Mouse (Mus musculus) hindbrain, postnatal 0 days (tissue): ENCODE data around the gene Raver2. TPM values are rescaled to one million over a fixed set of nuclear protein-coding genes. Genes with fewer than 3 reads are reported as not detected.

Source experiments
- ATAC-seq: fragments of 200-750 bp; cut with Nextera tagmentation; 2 replicates; pipeline ENCODE4 v1.8.0; 2017; ENCODE audit warnings: mild to moderate bottlenecking, moderate TSS enrichment, moderate library complexity
- DNase-seq: peaks from one replicate; pipeline ENCODE4 v3.0.0-alpha.2; 2015; ENCODE audit warnings: low spot score
- H3K27ac ChIP-seq: fragments of 300-500 bp; sonication (generic); 2 replicates; pipeline ENCODE4 v1.5.1; 2014; ENCODE audit warnings: mild to moderate bottlenecking
- H3K27me3 ChIP-seq: fragments of 300-500 bp; sonication (generic); 2 replicates; pipeline ENCODE4 v1.6.1; 2014; ENCODE audit warnings: low read length, mixed read lengths; ENCODE audit not compliant: insufficient read depth
- H3K36me3 ChIP-seq: fragments of 300-500 bp; sonication (generic); 2 replicates; pipeline ENCODE4 v1.6.1; 2014; ENCODE audit warnings: low read length, mixed read lengths; ENCODE audit not compliant: insufficient read depth
- H3K4me1 ChIP-seq: fragments of 300-500 bp; sonication (generic); 2 replicates; pipeline ENCODE4 v1.6.1; 2014; ENCODE audit warnings: antibody characterized with exemption, low read length, mixed read lengths; ENCODE audit not compliant: insufficient read depth
- H3K4me2 ChIP-seq: fragments of 300-500 bp; sonication (generic); 2 replicates; pipeline ENCODE4 v1.6.1; 2014; ENCODE audit warnings: low read depth, mild to moderate bottlenecking, low read length, moderate library complexity, mixed read lengths
- H3K4me3 ChIP-seq: fragments of 300-500 bp; sonication (generic); 2 replicates; pipeline ENCODE4 v1.5.1; 2014; ENCODE audit warnings: low read length
- H3K9ac ChIP-seq: fragments of 300-500 bp; sonication (generic); replicated peaks from 2 replicates; pipeline ENCODE4 v1.6.1; 2014; ENCODE audit warnings: mild to moderate bottlenecking, low read length, moderate library complexity, mixed read lengths
- H3K9me3 ChIP-seq: fragments of 300-500 bp; sonication (generic); 2 replicates; pipeline ENCODE4 v1.6.1; 2016; ENCODE audit warnings: low read length, mixed read lengths
- CTCF ChIP-seq: IDR thresholded peaks from 2 replicates; pipeline ENCODE4 v1.5.1; 2016; ENCODE audit warnings: antibody characterized with exemption, control low read depth, low read depth
- WGBS: fragments of 180-500 bp; shearing (Covaris S2); extraction: QIAGEN DNeasy Blood & Tissue Kit; methylation state at CpG from one replicate; pipeline ENCODE4 v1.1.7; 2014; 5-methylcytosine and 5-hydroxymethylcytosine counted together
- polyA plus RNA-seq: library from polyadenylated mRNA; unstranded; fragments of >200 nt; fragmentation: Nextera tagmentation; extraction: Ambion mirVana; gene quantifications from 2 replicates; pipeline ENCODE4 v1.2.1, GENCODE M21; 2015
- total RNA-seq: library from RNA; depleted of rRNA; stranded (reverse); fragments of >200 nt; gene quantifications from 2 replicates; pipeline ENCODE4 v1.2.3, GENCODE M21; 2014

The Raver2 gene
- total and polyA plus RNA-seq, 2 experiments from 2014 or later, result 6.6 to 20.2 TPM

- 43% methylated on average over 6 of the region's 6 CpGs for WGBS
- Histone ChIP-seq H3K4me1 (peaks cover 3% of the 10 kb centered on the region; the same call in 1 of the 2 replicates), H3K9me3 (no peaks in the 10 kb centered on the region), H3K27ac (no peak overlapping the region), H3K27me3 (no peaks in the 10 kb centered on the region), H3K9ac (no peak overlapping the region), H3K4me2 (no peak overlapping the region), H3K4me3 (no peak overlapping the region), H3K36me3 (peaks cover 28% of the 10 kb centered on the region)
- DNase-seq (peak; percentile 86), ATAC-seq (peak; percentile 90)
- peak; percentile 90 for TF ChIP-seq CTCF
Observed at GRCm38 (mm10) chr4:101168189-101168778, 99.5 kb downstream of the Raver2 start.

GRCm38 (mm10) chr4:101172738-101173137 lies 104.0 kb downstream of the Raver2 start:
- TF ChIP-seq CTCF, result no peak
- H3K27ac ChIP-seq, result no peak overlapping the region
- 89% methylated on average over 2 of the region's 2 CpGs for WGBS

GRCm38 (mm10) chr4:101174916-101175625 lies 106.3 kb downstream of the Raver2 start:
- Histone ChIP-seq H3K36me3 (peaks cover 32% of the 10 kb centered on the region), H3K9ac (no peak overlapping the region), H3K27me3 (no peaks in the 10 kb centered on the region), H3K9me3 (no peaks in the 10 kb centered on the region), H3K4me3 (no peak overlapping the region), H3K27ac (no peak overlapping the region), H3K4me1 (no peaks in the 10 kb centered on the region), H3K4me2 (no peak overlapping the region)
- TF ChIP-seq CTCF, result no peak
- WGBS, result 81% methylated on average over 10 of the region's 10 CpGs
- ATAC-seq (no peak), DNase-seq (no peak)

More at GRCm38 (mm10) chr4:101172738-101173137, 104.0 kb downstream of the Raver2 start:
- Histone ChIP-seq H3K36me3 (peaks cover 32% of the 10 kb centered on the region), H3K27me3 (no peaks in the 10 kb centered on the region), H3K9ac (no peak overlapping the region), H3K4me1 (peaks cover 3% of the 10 kb centered on the region; the same call in 1 of the 2 replicates), H3K4me2 (no peak overlapping the region), H3K9me3 (no peaks in the 10 kb centered on the region), H3K4me3 (no peak overlapping the region)
- DNase-seq (no peak), ATAC-seq (no peak)

- no peaks in the 10 kb centered on the region for H3K4me1 ChIP-seq
- H3K4me3 ChIP-seq, result no peak overlapping the region
- TF ChIP-seq CTCF, result no peak
- no peaks in the 10 kb centered on the region for H3K27me3 ChIP-seq
- H3K36me3 ChIP-seq, result peaks cover 32% of the 10 kb centered on the region
- H3K4me2 ChIP-seq, result no peak overlapping the region
- 81% methylated on average over 6 of the region's 6 CpGs for WGBS
- DNase-seq, result no peak
- ATAC-seq, result no peak
- H3K9me3 ChIP-seq, result no peaks in the 10 kb centered on the region
- H3K27ac ChIP-seq, result no peak overlapping the region
- H3K9ac ChIP-seq, result no peak overlapping the region
Observed at GRCm38 (mm10) chr4:101176123-101176522, 107.3 kb downstream of the Raver2 start.

- no peak for TF ChIP-seq CTCF
- ATAC-seq, result no peak
Observed at GRCm38 (mm10) chr4:101177796-101178195, 109.0 kb downstream of the Raver2 start.

GRCm38 (mm10) chr4:101179076-101179475 lies 110.3 kb downstream of the Raver2 start:
- Histone ChIP-seq H3K9me3 (no peaks in the 10 kb centered on the region), H3K9ac (no peak overlapping the region), H3K27me3 (no peaks in the 10 kb centered on the region), H3K4me2 (no peak overlapping the region), H3K27ac (no peak overlapping the region), H3K4me3 (no peak overlapping the region), H3K4me1 (no peaks in the 10 kb centered on the region), H3K36me3 (peaks cover 28% of the 10 kb centered on the region)
- no peak for ATAC-seq
- DNase-seq, result no peak
- 67% methylated on average over 5 of the region's 5 CpGs for WGBS
- no peak for TF ChIP-seq CTCF

More at GRCm38 (mm10) chr4:101177796-101178195, 109.0 kb downstream of the Raver2 start:
- no peaks in the 10 kb centered on the region for H3K9me3 ChIP-seq
- WGBS, result 86% methylated on average over 3 of the region's 3 CpGs
- no peak overlapping the region for H3K4me3 ChIP-seq
- H3K4me2 ChIP-seq, result no peak overlapping the region
- no peak overlapping the region for H3K9ac ChIP-seq
- peaks cover 32% of the 10 kb centered on the region for H3K36me3 ChIP-seq
- DNase-seq, result no peak
- H3K4me1 ChIP-seq, result no peaks in the 10 kb centered on the region
- H3K27me3 ChIP-seq, result no peaks in the 10 kb centered on the region
- H3K27ac ChIP-seq, result no peak overlapping the region

GRCm38 (mm10) chr4:101179836-101180235 lies 111.1 kb downstream of the Raver2 start:
- Histone ChIP-seq H3K27me3 (no peaks in the 10 kb centered on the region), H3K9me3 (no peaks in the 10 kb centered on the region), H3K36me3 (peaks cover 26% of the 10 kb centered on the region), H3K27ac (no peak overlapping the region), H3K4me1 (no peaks in the 10 kb centered on the region), H3K9ac (no peak overlapping the region), H3K4me3 (no peak overlapping the region), H3K4me2 (no peak overlapping the region)
- DNase-seq (no peak), ATAC-seq (no peak)
- 61% methylated on average over 6 of the region's 6 CpGs for WGBS
- TF ChIP-seq CTCF, result no peak
